Mouse (Mus musculus) forebrain, embryonic 16.5 days (tissue): ENCODE data around the gene Pgm2. TPM values are rescaled to one million over a fixed set of nuclear protein-coding genes. Genes with fewer than 3 reads are reported as not detected.

Source experiments
- ATAC-seq: fragments of 200-750 bp; cut with Nextera tagmentation; 2 replicates; pipeline ENCODE4 v1.8.0; 2017; ENCODE audit warnings: mild to moderate bottlenecking, moderate library complexity
- H3K27ac ChIP-seq: fragments of 300-500 bp; sonication (generic); 2 replicates; pipeline ENCODE4 v1.5.1; 2014; ENCODE audit warnings: low read length, control low read depth
- H3K27me3 ChIP-seq: fragments of 300-500 bp; sonication (generic); replicated peaks from 2 replicates; pipeline ENCODE4 v1.6.1; 2014; ENCODE audit warnings: low read length; ENCODE audit not compliant: control insufficient read depth, insufficient read depth
- H3K36me3 ChIP-seq: fragments of 300-500 bp; sonication (generic); 2 replicates; pipeline ENCODE4 v1.6.1; 2014; ENCODE audit not compliant: control insufficient read depth, insufficient read depth
- H3K4me1 ChIP-seq: fragments of 300-500 bp; sonication (generic); replicated peaks from 2 replicates; pipeline ENCODE4 v1.6.1; 2014; ENCODE audit warnings: low read length; ENCODE audit not compliant: control insufficient read depth, insufficient read depth
- H3K4me2 ChIP-seq: fragments of 300-500 bp; sonication (generic); 2 replicates; pipeline ENCODE4 v1.6.1; 2014; ENCODE audit warnings: mild to moderate bottlenecking, low read length, control low read depth
- H3K4me3 ChIP-seq: fragments of 300-500 bp; sonication (generic); replicated peaks from 2 replicates; pipeline ENCODE4 v1.5.1; 2014; ENCODE audit warnings: mild to moderate bottlenecking, low read length, control low read depth
- H3K9ac ChIP-seq: fragments of 300-500 bp; sonication (generic); replicated peaks from 2 replicates; pipeline ENCODE4 v1.6.1; 2014; ENCODE audit warnings: low read depth, low read length, control low read depth
- H3K9me3 ChIP-seq: fragments of 300-500 bp; sonication (generic); 2 replicates; pipeline ENCODE4 v1.6.1; 2016; ENCODE audit warnings: low read length; ENCODE audit not compliant: control insufficient read depth
- WGBS: fragments of 180-500 bp; shearing (Covaris S2); extraction: QIAGEN DNeasy Blood & Tissue Kit; methylation state at CpG from one replicate; pipeline ENCODE4 v1.1.7; 2014; 5-methylcytosine and 5-hydroxymethylcytosine counted together
- polyA plus RNA-seq: library from polyadenylated mRNA; unstranded; fragments of >200 nt; fragmentation: Nextera tagmentation; extraction: Ambion mirVana; gene quantifications from 2 replicates; pipeline ENCODE4 v1.2.1, GENCODE M21; 2015

Pgm2 gene
- polyA plus RNA-seq, 1 experiment from 2014 or later, result 23.6 TPM

- Histone ChIP-seq H3K4me2 (no peak overlapping the region), H3K27ac (no peak overlapping the region), H3K9me3 (no peaks in the 10 kb centered on the region), H3K27me3 (peaks cover 4% of the 10 kb centered on the region), H3K9ac (no peak overlapping the region), H3K4me3 (no peak overlapping the region), H3K4me1 (peaks cover 13% of the 10 kb centered on the region), H3K36me3 (no peaks in the 10 kb centered on the region)
- no peak for ATAC-seq
- WGBS, result 87% methylated on average over 3 of the region's 3 CpGs
These were observed 69.2 kb downstream of the Pgm2 start for GRCm38 (mm10) chr5:64161917-64162316.

GRCm38 (mm10) chr5:64162582-64162981 lies 69.8 kb downstream of the Pgm2 start:
- H3K9me3 ChIP-seq, result no peaks in the 10 kb centered on the region
- H3K4me2 ChIP-seq, result no peak overlapping the region
- no peak overlapping the region for H3K4me3 ChIP-seq
- WGBS, result 88% methylated on average over 5 of the region's 5 CpGs
- ATAC-seq, result no peak
- peaks cover 13% of the 10 kb centered on the region for H3K4me1 ChIP-seq
- no peak overlapping the region for H3K9ac ChIP-seq
- no peaks in the 10 kb centered on the region for H3K36me3 ChIP-seq
- H3K27me3 ChIP-seq, result peaks cover 4% of the 10 kb centered on the region
- no peak overlapping the region for H3K27ac ChIP-seq

GRCm38 (mm10) chr5:64164414-64164813 lies 71.7 kb downstream of the Pgm2 start:
- 95% methylated on average over 3 of the region's 3 CpGs for WGBS
- Histone ChIP-seq H3K36me3 (no peaks in the 10 kb centered on the region), H3K27ac (no peak overlapping the region), H3K4me2 (no peak overlapping the region), H3K4me3 (no peak overlapping the region), H3K4me1 (peaks cover 9% of the 10 kb centered on the region), H3K27me3 (no peaks in the 10 kb centered on the region), H3K9me3 (no peaks in the 10 kb centered on the region), H3K9ac (no peak overlapping the region)
- no peak for ATAC-seq

- H3K9me3 ChIP-seq, result no peaks in the 10 kb centered on the region
- H3K36me3 ChIP-seq, result no peaks in the 10 kb centered on the region
- no peak overlapping the region for H3K9ac ChIP-seq
- H3K4me2 ChIP-seq, result no peak overlapping the region
- WGBS, result 59% methylated on average over 2 of the region's 2 CpGs
- H3K27ac ChIP-seq, result no peak overlapping the region
- no peak overlapping the region for H3K4me3 ChIP-seq
- H3K27me3 ChIP-seq, result no peaks in the 10 kb centered on the region
- peaks cover 6% of the 10 kb centered on the region; the same call in 1 of the 2 replicates for H3K4me1 ChIP-seq
- ATAC-seq, result no peak
These were observed 73.1 kb downstream of the Pgm2 start for GRCm38 (mm10) chr5:64165826-64166225.

GRCm38 (mm10) chr5:64168990-64169540 lies 76.3 kb downstream of the Pgm2 start:
- Histone ChIP-seq H3K4me2 (no peak overlapping the region), H3K27me3 (no peaks in the 10 kb centered on the region), H3K36me3 (no peaks in the 10 kb centered on the region), H3K4me1 (no peaks in the 10 kb centered on the region), H3K27ac (no peak overlapping the region), H3K9me3 (no peaks in the 10 kb centered on the region), H3K4me3 (no peak overlapping the region), H3K9ac (no peak overlapping the region)
- no peak for ATAC-seq
- WGBS, result 96% methylated on average over 10 of the region's 10 CpGs

GRCm38 (mm10) chr5:64172884-64173283 lies 80.1 kb downstream of the Pgm2 start:
- no peaks in the 10 kb centered on the region for H3K9me3 ChIP-seq
- no peak overlapping the region for H3K27ac ChIP-seq
- no peak overlapping the region for H3K4me3 ChIP-seq
- 59% methylated on average over 3 of the region's 3 CpGs for WGBS
- H3K27me3 ChIP-seq, result no peaks in the 10 kb centered on the region
- H3K4me2 ChIP-seq, result no peak overlapping the region
- H3K4me1 ChIP-seq, result no peaks in the 10 kb centered on the region
- no peak for ATAC-seq
- no peaks in the 10 kb centered on the region for H3K36me3 ChIP-seq
- H3K9ac ChIP-seq, result no peak overlapping the region

GRCm38 (mm10) chr5:64173302-64173701 lies 80.6 kb downstream of the Pgm2 start:
- no peaks in the 10 kb centered on the region for H3K4me1 ChIP-seq
- no peaks in the 10 kb centered on the region for H3K27me3 ChIP-seq
- no peak overlapping the region for H3K4me2 ChIP-seq
- no peaks in the 10 kb centered on the region for H3K9me3 ChIP-seq
- WGBS, result 64% methylated on average over 16 of the region's 16 CpGs
- no peak overlapping the region for H3K9ac ChIP-seq
- H3K27ac ChIP-seq, result no peak overlapping the region
- ATAC-seq, result no peak
- H3K4me3 ChIP-seq, result no peak overlapping the region
- no peaks in the 10 kb centered on the region for H3K36me3 ChIP-seq

GRCm38 (mm10) chr5:64174429-64174935 lies 81.7 kb downstream of the Pgm2 start:
- 88% methylated on average over 5 of the region's 5 CpGs for WGBS
- no peak for ATAC-seq

More at GRCm38 (mm10) chr5:64174429-64174935, 81.7 kb downstream of the Pgm2 start:
- H3K36me3 ChIP-seq, result no peaks in the 10 kb centered on the region
- no peak overlapping the region for H3K27ac ChIP-seq
- H3K4me1 ChIP-seq, result no peaks in the 10 kb centered on the region
- no peaks in the 10 kb centered on the region for H3K9me3 ChIP-seq
- H3K9ac ChIP-seq, result no peak overlapping the region
- no peaks in the 10 kb centered on the region for H3K27me3 ChIP-seq
- no peak overlapping the region for H3K4me3 ChIP-seq
- H3K4me2 ChIP-seq, result no peak overlapping the region
